Mouse (Mus musculus): ENCODE results near the gene Frem1. TPM values are rescaled to one million over a fixed set of nuclear protein-coding genes. Genes with fewer than 3 reads are reported as not detected.

Gene Frem1
- polyA plus RNA-seq, 1 experiment: 0.37 TPM

GRCm38 (mm10) chr4:82915576-82915975 lies 136.6 kb downstream of the Frem1 start:
- 70% methylated on average over 7 of the region's 7 CpGs for WGBS
- no peaks in the 10 kb centered on the region for H3K4me1 ChIP-seq (ENCODE audit: control insufficient read depth, insufficient read depth, low read length)
- no peak overlapping the region for H3K27ac ChIP-seq (ENCODE audit: control insufficient read depth, insufficient read depth, low read depth, low read length, poor library complexity)
- TF ChIP-seq CTCF (IDR thresholded peaks at IDR 0.05; ENCODE audit: control insufficient read depth, insufficient read depth, low read length) (no peak), POLR2A (IDR thresholded peaks at IDR 0.05; ENCODE audit: borderline replicate concordance, control insufficient read depth, low read depth, low read length) (no peak)
- H3K4me3 ChIP-seq (replicated peaks; ENCODE audit: control insufficient read depth, low read depth, low read length): no peak overlapping the region

- WGBS: 82% methylated on average over 11 of the region's 11 CpGs
- no peak overlapping the region for H3K27ac ChIP-seq (ENCODE audit: control insufficient read depth, insufficient read depth, low read depth, low read length, poor library complexity)
- no peaks in the 10 kb centered on the region for H3K4me1 ChIP-seq (ENCODE audit: control insufficient read depth, insufficient read depth, low read length)
- no peak for TF ChIP-seq POLR2A (IDR thresholded peaks at IDR 0.05; ENCODE audit: borderline replicate concordance, control insufficient read depth, low read depth, low read length)
- TF ChIP-seq CTCF (IDR thresholded peaks at IDR 0.05; ENCODE audit: control insufficient read depth, insufficient read depth, low read length): no peak
- H3K4me3 ChIP-seq (replicated peaks; ENCODE audit: control insufficient read depth, low read depth, low read length): no peak overlapping the region
Measured at GRCm38 (mm10) chr4:82914601-82915143, 137.5 kb downstream of the Frem1 start.

- Histone ChIP-seq H3K27ac (ENCODE audit: control insufficient read depth, insufficient read depth, low read depth, low read length, poor library complexity) (no peak overlapping the region), H3K4me3 (replicated peaks; ENCODE audit: control insufficient read depth, low read depth, low read length) (no peak overlapping the region), H3K4me1 (ENCODE audit: control insufficient read depth, insufficient read depth, low read length) (no peaks in the 10 kb centered on the region)
- TF ChIP-seq CTCF (IDR thresholded peaks at IDR 0.05; ENCODE audit: control insufficient read depth, insufficient read depth, low read length): no peak
- WGBS: 89% methylated on average over 10 of the region's 10 CpGs
Measured at GRCm38 (mm10) chr4:82895227-82895626, 156.9 kb downstream of the Frem1 start.

- H3K27ac ChIP-seq (ENCODE audit: control insufficient read depth, insufficient read depth, low read depth, low read length, poor library complexity): no peak overlapping the region
- 65% methylated on average over 5 of the region's 5 CpGs for WGBS
- no peaks in the 10 kb centered on the region for H3K4me1 ChIP-seq (ENCODE audit: control insufficient read depth, insufficient read depth, low read length)
- no peak for TF ChIP-seq CTCF (IDR thresholded peaks at IDR 0.05; ENCODE audit: control insufficient read depth, insufficient read depth, low read length)
- no peak for TF ChIP-seq POLR2A (IDR thresholded peaks at IDR 0.05; ENCODE audit: borderline replicate concordance, control insufficient read depth, low read depth, low read length)
- H3K4me3 ChIP-seq (replicated peaks; ENCODE audit: control insufficient read depth, low read depth, low read length): no peak overlapping the region
Measured at GRCm38 (mm10) chr4:82892247-82892646, 159.9 kb downstream of the Frem1 start.

GRCm38 (mm10) chr4:82891566-82891965 lies 160.6 kb downstream of the Frem1 start:
- 83% methylated on average over 2 of the region's 2 CpGs for WGBS
- Histone ChIP-seq H3K27ac (ENCODE audit: control insufficient read depth, insufficient read depth, low read depth, low read length, poor library complexity) (no peak overlapping the region), H3K4me1 (ENCODE audit: control insufficient read depth, insufficient read depth, low read length) (no peaks in the 10 kb centered on the region), H3K4me3 (replicated peaks; ENCODE audit: control insufficient read depth, low read depth, low read length) (no peak overlapping the region)
- TF ChIP-seq CTCF (IDR thresholded peaks at IDR 0.05; ENCODE audit: control insufficient read depth, insufficient read depth, low read length) (no peak), POLR2A (IDR thresholded peaks at IDR 0.05; ENCODE audit: borderline replicate concordance, control insufficient read depth, low read depth, low read length) (no peak)

GRCm38 (mm10) chr4:82891049-82891448 lies 161.1 kb downstream of the Frem1 start:
- no peak overlapping the region for H3K27ac ChIP-seq (ENCODE audit: control insufficient read depth, insufficient read depth, low read depth, low read length, poor library complexity)
- TF ChIP-seq CTCF (IDR thresholded peaks at IDR 0.05; ENCODE audit: control insufficient read depth, insufficient read depth, low read length) (no peak), POLR2A (IDR thresholded peaks at IDR 0.05; ENCODE audit: borderline replicate concordance, control insufficient read depth, low read depth, low read length) (no peak)
- 83% methylated on average over 7 of the region's 7 CpGs for WGBS
- no peak overlapping the region for H3K4me3 ChIP-seq (replicated peaks; ENCODE audit: control insufficient read depth, low read depth, low read length)
- no peaks in the 10 kb centered on the region for H3K4me1 ChIP-seq (ENCODE audit: control insufficient read depth, insufficient read depth, low read length)

- H3K27ac ChIP-seq (ENCODE audit: control insufficient read depth, insufficient read depth, low read depth, low read length, poor library complexity): no peak overlapping the region
- no peak overlapping the region for H3K4me3 ChIP-seq (replicated peaks; ENCODE audit: control insufficient read depth, low read depth, low read length)
- 79% methylated on average over 4 of the region's 4 CpGs for WGBS
- no peaks in the 10 kb centered on the region for H3K4me1 ChIP-seq (ENCODE audit: control insufficient read depth, insufficient read depth, low read length)
- TF ChIP-seq CTCF (IDR thresholded peaks at IDR 0.05; ENCODE audit: control insufficient read depth, insufficient read depth, low read length) (no peak), POLR2A (IDR thresholded peaks at IDR 0.05; ENCODE audit: borderline replicate concordance, control insufficient read depth, low read depth, low read length) (no peak)
Measured at GRCm38 (mm10) chr4:82890585-82890984, 161.6 kb downstream of the Frem1 start.

- no peaks in the 10 kb centered on the region for H3K4me1 ChIP-seq (ENCODE audit: control insufficient read depth, insufficient read depth, low read length)
- whole genome bisulfite sequencing: 72% methylated on average over 2 of the region's 2 CpGs
- no peak overlapping the region for H3K4me3 ChIP-seq (replicated peaks; ENCODE audit: control insufficient read depth, low read depth, low read length)
- H3K27ac ChIP-seq (ENCODE audit: control insufficient read depth, insufficient read depth, low read depth, low read length, poor library complexity): no peak overlapping the region
- TF ChIP-seq CTCF (IDR thresholded peaks at IDR 0.05; ENCODE audit: control insufficient read depth, insufficient read depth, low read length) (no peak), POLR2A (IDR thresholded peaks at IDR 0.05; ENCODE audit: borderline replicate concordance, control insufficient read depth, low read depth, low read length) (no peak)
Measured at GRCm38 (mm10) chr4:82886148-82886547, 166.0 kb downstream of the Frem1 start.

- TF ChIP-seq POLR2A (IDR thresholded peaks at IDR 0.05; ENCODE audit: borderline replicate concordance, control insufficient read depth, low read depth, low read length) (no peak), CTCF (IDR thresholded peaks at IDR 0.05; ENCODE audit: control insufficient read depth, insufficient read depth, low read length) (no peak)
- Histone ChIP-seq H3K4me3 (replicated peaks; ENCODE audit: control insufficient read depth, low read depth, low read length) (no peak overlapping the region), H3K27ac (ENCODE audit: control insufficient read depth, insufficient read depth, low read depth, low read length, poor library complexity) (no peak overlapping the region), H3K4me1 (ENCODE audit: control insufficient read depth, insufficient read depth, low read length) (no peaks in the 10 kb centered on the region)
- 78% methylated on average over 1 of the region's 1 CpGs for WGBS
Measured at GRCm38 (mm10) chr4:82885535-82885913, 166.6 kb downstream of the Frem1 start.

All from bone marrow, adult 2 months (tissue).